8 mouse cellular contexts compared by ENCODE assay signal in the genomic region with DNA sequence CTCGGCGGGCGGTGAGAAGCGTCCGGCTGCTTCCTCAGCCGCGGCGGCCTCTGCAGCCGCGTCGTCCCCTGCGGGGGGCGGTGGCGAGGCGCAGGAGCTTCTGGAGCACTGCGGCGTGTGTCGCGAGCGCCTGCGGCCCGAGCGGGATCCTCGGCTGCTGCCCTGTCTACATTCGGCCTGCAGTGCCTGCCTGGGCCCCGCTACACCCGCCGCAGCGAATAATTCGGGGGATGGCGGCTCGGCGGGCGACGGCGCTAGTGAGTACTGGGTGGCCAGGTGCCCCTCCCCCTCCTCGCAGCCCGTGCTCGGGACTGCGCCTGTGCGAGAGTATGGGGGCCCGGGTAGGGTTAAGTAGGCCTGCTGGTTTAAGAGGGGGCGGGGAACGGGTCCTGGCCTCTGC. TPM values are rescaled to one million over a fixed set of nuclear protein-coding genes. Genes with fewer than 3 reads are reported as not detected.
DNase-seq lines count a peak whose midpoint lies in the region; ATAC-seq and TF ChIP-seq lines count a peak whose summit lies in the region.

No protein-coding gene starts in this region.

- H3K9me3 ChIP-seq in G1E (replicated peaks), result no peaks in the 10 kb centered on the region
- no peaks in the 10 kb centered on the region for H3K9me3 ChIP-seq in hindbrain, embryonic 12.5 days (replicated peaks)

- H3K27me3 ChIP-seq in G1E (ENCODE audit: insufficient read depth, low read length), result no peaks in the 10 kb centered on the region
- no peaks in the 10 kb centered on the region for H3K27me3 ChIP-seq in cerebellum, adult 2 months (ENCODE audit: control insufficient read depth, insufficient read depth, low read length)
- no peaks in the 10 kb centered on the region for H3K27me3 ChIP-seq in hindbrain, embryonic 12.5 days

- peaks cover 58% of the 10 kb centered on the region for H3K4me1 ChIP-seq in G1E (ENCODE audit: insufficient read depth, low read depth, low read length)
- 0 out of 2 replicates have a peak, but pooled peaks cover 3% of the 10 kb centered on the region for H3K4me1 ChIP-seq in cerebellum, adult 2 months (ENCODE audit: control insufficient read depth, insufficient read depth, low read length)
- peaks cover 29% of the 10 kb centered on the region for H3K4me1 ChIP-seq in hindbrain, embryonic 12.5 days

- no peak for TF ChIP-seq POLR2A in cerebellum, adult 2 months (IDR thresholded peaks at IDR 0.05; ENCODE audit: borderline replicate concordance, insufficient read depth, low read length)

- H3K4me3 ChIP-seq in G1E (ENCODE audit: low read depth, low read length), result peak overlapping the region; percentile 90
- peak overlapping the region; percentile 95 for H3K4me3 ChIP-seq in cerebellum, adult 2 months (replicated peaks; ENCODE audit: insufficient read depth, low read depth, low read length)
- H3K4me3 ChIP-seq in hindbrain, embryonic 12.5 days, result peak overlapping the region; percentile 97

- ATAC-seq in G1E (ENCODE audit: extremely low read depth, insufficient number of reproducible peaks, low FRiP score, poor library complexity, severe bottlenecking), result peak; percentile 42
- ATAC-seq in hindbrain, embryonic 12.5 days (ENCODE audit: low FRiP score), result peak; percentile 70

- WGBS in cerebellum, adult 2 months, result under 1% methylated on average over 44 of the region's 44 CpGs
- WGBS in hindbrain, embryonic 12.5 days, result 0% methylated on average over 37 of the region's 44 CpGs

- H3K9ac ChIP-seq in hindbrain, embryonic 12.5 days, result peak overlapping the region; percentile 98

- no peak for TF ChIP-seq CTCF in G1E (IDR thresholded peaks at IDR 0.05; ENCODE audit: low read depth, low read length)
- no peak for TF ChIP-seq CTCF in cerebellum, adult 2 months (IDR thresholded peaks at IDR 0.05; ENCODE audit: borderline replicate concordance, insufficient read depth, low read depth, low read length)

- H3K27ac ChIP-seq in cerebellum, adult 2 months (ENCODE audit: insufficient read depth, low read length), result peak overlapping the region; percentile 82
- H3K27ac ChIP-seq in hindbrain, embryonic 12.5 days, result peak overlapping the region; percentile 100

- peak; percentile 83 for DNase-seq in G1E (ENCODE audit: low spot score)
- DNase-seq in cerebellum, adult 2 months, result peak; percentile 82 to 83
- DNase-seq in forelimb bud, embryonic 11.5 days (ENCODE audit: low read depth, low spot score), result peak; percentile 72
- peak; percentile 79 for DNase-seq in layer of hippocampus, postnatal 25 days (ENCODE audit: extremely low spot score in 1 of 2, low spot score in 1 of 2)
- peak; percentile 46 for DNase-seq in lung, postnatal 25 days (ENCODE audit: low spot score)
- peak; percentile 69 for DNase-seq in retina, postnatal 7 days (ENCODE audit: low read depth, low spot score)
- DNase-seq in urinary bladder, adult 2 months (ENCODE audit: low spot score), result peak; percentile 63

- H3K4me2 ChIP-seq in hindbrain, embryonic 12.5 days (replicated peaks), result peak overlapping the region; percentile 91

- peaks cover 48% of the 10 kb centered on the region for H3K36me3 ChIP-seq in G1E (replicated peaks)
- peaks cover 43% of the 10 kb centered on the region for H3K36me3 ChIP-seq in hindbrain, embryonic 12.5 days

RNA-seq across cellular contexts. Expression of gene Chmp2a, which starts 9.8 kb away (rescaled TPM):
- total RNA-seq in G1E (2014; fragmentation: Nextera tagmentation) (148 and 163 TPM in 2 replicates), G1E (2017) (178 and 188 TPM in 2 replicates)
- polyA plus RNA-seq in G1E (2012), result 141 and 289 TPM in 2 replicates
- 258 and 264 TPM in 2 replicates for polyA plus RNA-seq in cerebellum, adult 2 months (2012; rRNA removed)
- polyA plus RNA-seq in hindbrain, embryonic 12.5 days (2016; fragmentation: Nextera tagmentation; extraction: Ambion mirVana), result 148 and 152 TPM in 2 replicates
- 100 to 1,000 TPM; 128 to 149 TPM for total RNA-seq in layer of hippocampus, postnatal 25 days (2021)
- polyA plus RNA-seq in urinary bladder, adult 2 months (2012; rRNA removed), result 240 and 257 TPM in 2 replicates

RNA-seq across cellular contexts. Expression of gene Ube2m, which starts 13.3 kb away (rescaled TPM):
- total RNA-seq in G1E (2014; fragmentation: Nextera tagmentation), result 250 and 290 TPM in 2 replicates
- 151 and 162 TPM in 2 replicates for total RNA-seq in G1E (2017)
- polyA plus RNA-seq in G1E (2012), result 150 and 170 TPM in 2 replicates
- polyA plus RNA-seq in cerebellum, adult 2 months (2012; rRNA removed), result 376 and 405 TPM in 2 replicates
- polyA plus RNA-seq in hindbrain, embryonic 12.5 days (2016; fragmentation: Nextera tagmentation; extraction: Ambion mirVana), result 173 and 180 TPM in 2 replicates
- 100 to 1,000 TPM; 197 to 209 TPM for total RNA-seq in layer of hippocampus, postnatal 25 days (2021)
- 164 and 172 TPM in 2 replicates for polyA plus RNA-seq in urinary bladder, adult 2 months (2012; rRNA removed)

RNA-seq across cellular contexts. Expression of gene Zbtb45, which starts 15.0 kb away (rescaled TPM):
- total RNA-seq in G1E (2014; fragmentation: Nextera tagmentation) (9.6 and 12.6 TPM in 2 replicates), G1E (2017) (8.7 and 9.0 TPM in 2 replicates)
- 99.1 and 126 TPM in 2 replicates for polyA plus RNA-seq in G1E (2012)
- polyA plus RNA-seq in cerebellum, adult 2 months (2012; rRNA removed), result 31.9 and 33.5 TPM in 2 replicates
- 32.6 and 35.0 TPM in 2 replicates for polyA plus RNA-seq in hindbrain, embryonic 12.5 days (2016; fragmentation: Nextera tagmentation; extraction: Ambion mirVana)
- 10 to 100 TPM; 34.4 to 35.3 TPM for total RNA-seq in layer of hippocampus, postnatal 25 days (2021)
- 11.7 and 13.2 TPM in 2 replicates for polyA plus RNA-seq in urinary bladder, adult 2 months (2012; rRNA removed)

RNA-seq across cellular contexts. Expression of gene Trim28, which starts 25.9 kb away (rescaled TPM):
- total RNA-seq in G1E (2014; fragmentation: Nextera tagmentation) (324 and 384 TPM in 2 replicates), G1E (2017) (506 and 524 TPM in 2 replicates)
- polyA plus RNA-seq in G1E (2012), result 193 and 221 TPM in 2 replicates
- 250 and 266 TPM in 2 replicates for polyA plus RNA-seq in cerebellum, adult 2 months (2012; rRNA removed)
- polyA plus RNA-seq in hindbrain, embryonic 12.5 days (2016; fragmentation: Nextera tagmentation; extraction: Ambion mirVana), result 356 and 380 TPM in 2 replicates
- 100 to 1,000 TPM; 236 to 250 TPM for total RNA-seq in layer of hippocampus, postnatal 25 days (2021)
- polyA plus RNA-seq in urinary bladder, adult 2 months (2012; rRNA removed), result 186 and 190 TPM in 2 replicates

RNA-seq across cellular contexts. Expression of gene Slc27a5, which starts 26.8 kb away (rescaled TPM):
- total RNA-seq in G1E (2014; fragmentation: Nextera tagmentation) (not detected in 2 replicates), G1E (2017) (0.12 and 0.22 TPM in 2 replicates)
- not detected in 2 replicates for polyA plus RNA-seq in G1E (2012)
- polyA plus RNA-seq in cerebellum, adult 2 months (2012; rRNA removed), result 1.7 and 2.1 TPM in 2 replicates
- polyA plus RNA-seq in hindbrain, embryonic 12.5 days (2016; fragmentation: Nextera tagmentation; extraction: Ambion mirVana), result 0.26 TPM in 2 replicates
- under 1 TPM; 0.22 to 0.47 TPM for total RNA-seq in layer of hippocampus, postnatal 25 days (2021)
- polyA plus RNA-seq in urinary bladder, adult 2 months (2012; rRNA removed), result 0.31 and 0.55 TPM in 2 replicates

Comparison
In these comparisons a context has a peak if more than half of its experiments do, and no peak if none do; other contexts are left out.
1. Peak in every context shown above with its lines: DNase-seq, ATAC-seq, H3K4me3 ChIP-seq and H3K27ac ChIP-seq.